Mouse (Mus musculus) hindbrain, embryonic 15.5 days (tissue): ENCODE measurements at regions not wholly inside any gene's neighbourhood (a gene's known extent, or its start where the extent isn't known, plus 50 kb on each side); places are given as distances from the start of the nearest gene placed in this dataset.

ENCODE experiments used
- ATAC-seq: fragments of 200-750 bp; cut with Nextera tagmentation; 2 replicates; pipeline ENCODE4 v1.8.0; 2017; ENCODE audit warnings: low read depth, moderate number of reproducible peaks, moderate TSS enrichment; ENCODE audit not compliant: low FRiP score
- H3K27ac ChIP-seq: fragments of 300-500 bp; sonication (generic); replicated peaks from 2 replicates; pipeline ENCODE4 v1.5.1; 2015; ENCODE audit warnings: mild to moderate bottlenecking, inconsistent platforms
- H3K27me3 ChIP-seq: fragments of 300-500 bp; sonication (generic); 2 replicates; pipeline ENCODE4 v1.6.1; 2015; ENCODE audit warnings: control low read depth, inconsistent platforms
- H3K36me3 ChIP-seq: fragments of 300-500 bp; sonication (generic); 2 replicates; pipeline ENCODE4 v1.6.1; 2015; ENCODE audit warnings: control low read depth, inconsistent platforms
- H3K4me1 ChIP-seq: fragments of 300-500 bp; sonication (generic); replicated peaks from 2 replicates; pipeline ENCODE4 v1.6.1; 2015; ENCODE audit warnings: control low read depth, inconsistent platforms
- H3K4me2 ChIP-seq: fragments of 300-500 bp; sonication (generic); 2 replicates; pipeline ENCODE4 v1.6.1; 2015; ENCODE audit warnings: moderate library complexity, mild to moderate bottlenecking, inconsistent platforms
- H3K4me3 ChIP-seq: fragments of 300-500 bp; sonication (generic); 2 replicates; pipeline ENCODE4 v1.5.1; 2015; ENCODE audit warnings: mild to moderate bottlenecking, inconsistent platforms
- H3K9ac ChIP-seq: fragments of 300-500 bp; sonication (generic); 2 replicates; pipeline ENCODE4 v1.6.1; 2015; ENCODE audit warnings: inconsistent platforms
- H3K9me3 ChIP-seq: fragments of 300-500 bp; sonication (generic); 2 replicates; pipeline ENCODE4 v1.6.1; 2016; ENCODE audit warnings: control low read depth, inconsistent platforms
- WGBS: fragments of 180-500 bp; shearing (Covaris S2); methylation state at CpG from one replicate; pipeline ENCODE4 v1.1.7; 2015; 5-methylcytosine and 5-hydroxymethylcytosine counted together

- no peak overlapping the region for H3K4me3 ChIP-seq
- no peak overlapping the region for H3K9ac ChIP-seq
- no peaks in the 10 kb centered on the region for H3K36me3 ChIP-seq
- no peaks in the 10 kb centered on the region for H3K27me3 ChIP-seq
- H3K4me2 ChIP-seq: no peak overlapping the region
- H3K4me1 ChIP-seq: peaks cover 6% of the 10 kb centered on the region
- ATAC-seq: no peak
- no peaks in the 10 kb centered on the region for H3K9me3 ChIP-seq
- H3K27ac ChIP-seq: peak overlapping the region; percentile 12; the same call in 1 of the 2 replicates
- WGBS: 6% methylated on average over 8 of the region's 8 CpGs
These were observed 481.2 kb upstream of the Pmfbp1 start for GRCm38 (mm10) chr8:109012655-109013054.

- Histone ChIP-seq H3K4me2 (no peak overlapping the region), H3K9me3 (no peaks in the 10 kb centered on the region), H3K4me3 (no peak overlapping the region), H3K27ac (no peak overlapping the region), H3K36me3 (no peaks in the 10 kb centered on the region), H3K4me1 (peaks cover 6% of the 10 kb centered on the region), H3K27me3 (no peaks in the 10 kb centered on the region), H3K9ac (no peak overlapping the region)
- WGBS: 53% methylated on average over 7 of the region's 7 CpGs
- no peak for ATAC-seq
These were observed 480.2 kb upstream of the Pmfbp1 start for GRCm38 (mm10) chr8:109013577-109013976.

- no peak for ATAC-seq
- Histone ChIP-seq H3K36me3 (no peaks in the 10 kb centered on the region), H3K4me3 (no peak overlapping the region), H3K4me1 (peaks cover 6% of the 10 kb centered on the region), H3K9ac (no peak overlapping the region), H3K27ac (no peak overlapping the region), H3K27me3 (no peaks in the 10 kb centered on the region), H3K9me3 (no peaks in the 10 kb centered on the region), H3K4me2 (no peak overlapping the region)
- 72% methylated on average over 7 of the region's 7 CpGs for WGBS
These were observed 479.1 kb upstream of the Pmfbp1 start for GRCm38 (mm10) chr8:109014746-109015145.

GRCm38 (mm10) chr8:109019565-109019964, 474.3 kb upstream of the Pmfbp1 start:
- Histone ChIP-seq H3K36me3 (no peaks in the 10 kb centered on the region), H3K4me2 (no peak overlapping the region), H3K9ac (no peak overlapping the region), H3K27ac (no peak overlapping the region), H3K4me3 (no peak overlapping the region), H3K4me1 (no peaks in the 10 kb centered on the region), H3K27me3 (no peaks in the 10 kb centered on the region), H3K9me3 (no peaks in the 10 kb centered on the region)
- ATAC-seq: no peak
- 88% methylated on average over 7 of the region's 7 CpGs for WGBS

- ATAC-seq: no peak
- no peaks in the 10 kb centered on the region for H3K9me3 ChIP-seq
- no peaks in the 10 kb centered on the region for H3K36me3 ChIP-seq
- WGBS: 92% methylated on average over 4 of the region's 4 CpGs
- H3K4me3 ChIP-seq: no peak overlapping the region
- H3K4me2 ChIP-seq: no peak overlapping the region
- no peak overlapping the region for H3K9ac ChIP-seq
- no peak overlapping the region for H3K27ac ChIP-seq
- H3K27me3 ChIP-seq: no peaks in the 10 kb centered on the region
- no peaks in the 10 kb centered on the region for H3K4me1 ChIP-seq
These were observed 473.7 kb upstream of the Pmfbp1 start for GRCm38 (mm10) chr8:109020102-109020501.

- WGBS: 93% methylated on average over 8 of the region's 8 CpGs
- no peak overlapping the region for H3K4me3 ChIP-seq
- no peaks in the 10 kb centered on the region for H3K4me1 ChIP-seq
- no peak overlapping the region for H3K4me2 ChIP-seq
- no peaks in the 10 kb centered on the region for H3K36me3 ChIP-seq
- no peak for ATAC-seq
- no peaks in the 10 kb centered on the region for H3K27me3 ChIP-seq
- H3K9ac ChIP-seq: no peak overlapping the region
- no peaks in the 10 kb centered on the region for H3K9me3 ChIP-seq
- H3K27ac ChIP-seq: no peak overlapping the region
These were observed 465.9 kb upstream of the Pmfbp1 start for GRCm38 (mm10) chr8:109027923-109028322.

GRCm38 (mm10) chr8:109053608-109054007, 440.2 kb upstream of the Pmfbp1 start:
- no peak overlapping the region for H3K4me2 ChIP-seq
- ATAC-seq: no peak
- H3K9me3 ChIP-seq: peaks cover 4% of the 10 kb centered on the region; the same call in 1 of the 2 replicates
- no peaks in the 10 kb centered on the region for H3K4me1 ChIP-seq
- no peaks in the 10 kb centered on the region for H3K27me3 ChIP-seq
- H3K9ac ChIP-seq: no peak overlapping the region
- H3K27ac ChIP-seq: no peak overlapping the region
- H3K4me3 ChIP-seq: no peak overlapping the region
- no peaks in the 10 kb centered on the region for H3K36me3 ChIP-seq
- WGBS: 85% methylated on average over 4 of the region's 4 CpGs

GRCm38 (mm10) chr8:109059152-109059551, 434.7 kb upstream of the Pmfbp1 start:
- Histone ChIP-seq H3K9ac (no peak overlapping the region), H3K27me3 (no peaks in the 10 kb centered on the region), H3K4me2 (no peak overlapping the region), H3K4me3 (no peak overlapping the region), H3K9me3 (no peaks in the 10 kb centered on the region), H3K36me3 (no peaks in the 10 kb centered on the region), H3K27ac (no peak overlapping the region), H3K4me1 (no peaks in the 10 kb centered on the region)
- ATAC-seq: no peak
- 74% methylated on average over 5 of the region's 5 CpGs for WGBS

GRCm38 (mm10) chr8:109062376-109062775, 431.5 kb upstream of the Pmfbp1 start:
- Histone ChIP-seq H3K9me3 (no peaks in the 10 kb centered on the region), H3K27me3 (no peaks in the 10 kb centered on the region), H3K27ac (no peak overlapping the region), H3K4me3 (no peak overlapping the region), H3K4me2 (no peak overlapping the region), H3K9ac (no peak overlapping the region), H3K36me3 (no peaks in the 10 kb centered on the region), H3K4me1 (no peaks in the 10 kb centered on the region)
- ATAC-seq: no peak

- no peaks in the 10 kb centered on the region for H3K4me1 ChIP-seq
- ATAC-seq: no peak
- H3K4me3 ChIP-seq: no peak overlapping the region
- H3K27ac ChIP-seq: no peak overlapping the region
- no peaks in the 10 kb centered on the region for H3K27me3 ChIP-seq
- no peak overlapping the region for H3K9ac ChIP-seq
- no peaks in the 10 kb centered on the region for H3K36me3 ChIP-seq
- WGBS: 91% methylated on average over 4 of the region's 4 CpGs
- no peak overlapping the region for H3K4me2 ChIP-seq
- H3K9me3 ChIP-seq: no peaks in the 10 kb centered on the region; the same call in 1 of the 2 replicates
These were observed 420.1 kb upstream of the Pmfbp1 start for GRCm38 (mm10) chr8:109073715-109074114.

GRCm38 (mm10) chr8:109075006-109075405, 418.8 kb upstream of the Pmfbp1 start:
- WGBS: 19% methylated on average over 12 of the region's 12 CpGs
- H3K9ac ChIP-seq: no peak overlapping the region
- H3K9me3 ChIP-seq: no peaks in the 10 kb centered on the region; the same call in 1 of the 2 replicates
- no peaks in the 10 kb centered on the region for H3K27me3 ChIP-seq
- H3K27ac ChIP-seq: no peak overlapping the region
- peak overlapping the region; percentile 46 for H3K4me2 ChIP-seq
- no peak for ATAC-seq
- H3K36me3 ChIP-seq: no peaks in the 10 kb centered on the region
- no peaks in the 10 kb centered on the region for H3K4me1 ChIP-seq
- no peak overlapping the region; the same call in 1 of the 2 replicates for H3K4me3 ChIP-seq

GRCm38 (mm10) chr8:109079223-109079622, 414.6 kb upstream of the Pmfbp1 start:
- H3K4me3 ChIP-seq: no peak overlapping the region
- H3K27me3 ChIP-seq: no peaks in the 10 kb centered on the region
- H3K9ac ChIP-seq: no peak overlapping the region
- H3K36me3 ChIP-seq: no peaks in the 10 kb centered on the region
- no peak for ATAC-seq
- 62% methylated on average over 6 of the region's 6 CpGs for WGBS
- no peak overlapping the region for H3K27ac ChIP-seq
- no peaks in the 10 kb centered on the region for H3K4me1 ChIP-seq
- H3K4me2 ChIP-seq: no peak overlapping the region
- peaks cover 4% of the 10 kb centered on the region; the same call in 1 of the 2 replicates for H3K9me3 ChIP-seq

GRCm38 (mm10) chr8:109081295-109081694, 412.5 kb upstream of the Pmfbp1 start:
- no peaks in the 10 kb centered on the region for H3K27me3 ChIP-seq
- H3K4me3 ChIP-seq: no peak overlapping the region
- no peak for ATAC-seq
- H3K27ac ChIP-seq: no peak overlapping the region
- H3K4me2 ChIP-seq: no peak overlapping the region
- no peaks in the 10 kb centered on the region for H3K4me1 ChIP-seq
- H3K9ac ChIP-seq: no peak overlapping the region
- H3K9me3 ChIP-seq: peaks cover 4% of the 10 kb centered on the region; the same call in 1 of the 2 replicates
- no peaks in the 10 kb centered on the region for H3K36me3 ChIP-seq
- WGBS: 87% methylated on average over 5 of the region's 5 CpGs
